Mouse (Mus musculus) forebrain, embryonic 15.5 days (tissue): ENCODE measurements around the gene Ifrd2. TPM values are rescaled to one million over a fixed set of nuclear protein-coding genes. Genes with fewer than 3 reads are reported as not detected.

ENCODE experiments used
- ATAC-seq: fragments of 200-750 bp; cut with Nextera tagmentation; replicated peaks from 2 replicates; pipeline ENCODE4 v1.8.0; 2017; ENCODE audit warnings: mild to moderate bottlenecking, moderate TSS enrichment, moderate library complexity
- H3K27ac ChIP-seq: fragments of 300-500 bp; sonication (generic); replicated peaks from 2 replicates; pipeline ENCODE4 v1.5.1; 2015; ENCODE audit warnings: mild to moderate bottlenecking, inconsistent platforms
- H3K27me3 ChIP-seq: fragments of 300-500 bp; sonication (generic); 2 replicates; pipeline ENCODE4 v1.6.1; 2015; ENCODE audit warnings: inconsistent platforms
- H3K36me3 ChIP-seq: fragments of 300-500 bp; sonication (generic); 2 replicates; pipeline ENCODE4 v1.6.1; 2015; ENCODE audit warnings: mild to moderate bottlenecking, inconsistent platforms
- H3K4me1 ChIP-seq: fragments of 300-500 bp; sonication (generic); 2 replicates; pipeline ENCODE4 v1.6.1; 2015; ENCODE audit warnings: inconsistent platforms
- H3K4me2 ChIP-seq: fragments of 300-500 bp; sonication (generic); replicated peaks from 2 replicates; pipeline ENCODE4 v1.6.1; 2015; ENCODE audit warnings: mild to moderate bottlenecking, inconsistent platforms
- H3K4me3 ChIP-seq: fragments of 300-500 bp; sonication (generic); 2 replicates; pipeline ENCODE4 v1.5.1; 2015; ENCODE audit warnings: mild to moderate bottlenecking, inconsistent platforms
- H3K9ac ChIP-seq: fragments of 300-500 bp; sonication (generic); replicated peaks from 2 replicates; pipeline ENCODE4 v1.6.1; 2015; ENCODE audit warnings: mild to moderate bottlenecking, inconsistent platforms
- H3K9me3 ChIP-seq: fragments of 300-500 bp; sonication (generic); 2 replicates; pipeline ENCODE4 v1.6.1; 2016; ENCODE audit warnings: inconsistent platforms
- WGBS: fragments of 180-500 bp; shearing (Covaris S2); methylation state at CpG from one replicate; pipeline ENCODE4 v1.1.7; 2015; ENCODE audit warnings: mixed read lengths; 5-methylcytosine and 5-hydroxymethylcytosine counted together
- polyA plus RNA-seq: library from polyadenylated mRNA; unstranded; fragments of >200 nt; fragmentation: Nextera tagmentation; extraction: Ambion mirVana; gene quantifications from 2 replicates; pipeline ENCODE4 v1.2.1, GENCODE M21; 2015

Ifrd2 gene
- 15.4 and 16.9 TPM in 2 replicates for polyA plus RNA-seq

- no peaks in the 10 kb centered on the region for H3K9me3 ChIP-seq
- H3K9ac ChIP-seq = peak within 1 kb of the TSS; percentile 72
- WGBS = 14% methylated on average over 46 of the region's 46 CpGs
- H3K4me3 ChIP-seq = peak within 1 kb of the TSS; percentile 87
- H3K27me3 ChIP-seq = no peaks in the 10 kb centered on the region
- peaks cover 15% of the 10 kb centered on the region for H3K4me1 ChIP-seq
- H3K36me3 ChIP-seq = peaks cover 15% of the 10 kb centered on the region; the same call in 1 of the 2 replicates
- H3K27ac ChIP-seq = peak within 1 kb of the TSS; percentile 31; the same call in 1 of the 2 replicates
- peak within 1 kb of the TSS; percentile 90 for H3K4me2 ChIP-seq
- peak; percentile 98 for ATAC-seq
Observed at GRCm38 (mm10) chr9:107586974-107587832, at the start of gene Ifrd2. TSS of gene Ifrd2 (plus strand) at chr9:107587642.

DNA sequence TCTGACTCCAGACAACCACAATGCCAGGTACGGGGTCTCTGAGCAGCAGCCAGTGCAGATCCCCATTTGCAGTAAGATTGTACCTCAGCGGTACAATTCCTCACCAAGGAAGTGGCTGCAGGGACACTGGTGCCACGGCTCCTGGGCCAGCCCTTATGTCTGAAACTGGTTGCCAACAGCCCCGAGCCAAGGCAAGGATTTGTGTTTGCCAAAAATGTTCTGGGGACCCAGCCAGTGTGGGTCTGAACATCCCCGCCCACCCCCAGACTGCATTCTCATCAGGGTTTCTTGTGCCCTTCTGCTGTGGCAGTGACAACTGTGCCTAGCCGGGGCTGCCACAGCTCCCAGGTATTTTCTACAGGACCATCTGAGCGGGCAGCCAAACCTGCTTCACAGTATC is 49.2 kb upstream of the Ifrd2 start:
- Histone ChIP-seq H3K36me3 (peaks cover 29% of the 10 kb centered on the region), H3K27ac (no peak overlapping the region), H3K9ac (no peak overlapping the region), H3K4me2 (no peak overlapping the region), H3K9me3 (no peaks in the 10 kb centered on the region), H3K4me3 (no peak overlapping the region), H3K4me1 (peaks cover 53% of the 10 kb centered on the region), H3K27me3 (no peaks in the 10 kb centered on the region)
- WGBS = 79% methylated on average over 7 of the region's 7 CpGs
- ATAC-seq = no peak

DNA sequence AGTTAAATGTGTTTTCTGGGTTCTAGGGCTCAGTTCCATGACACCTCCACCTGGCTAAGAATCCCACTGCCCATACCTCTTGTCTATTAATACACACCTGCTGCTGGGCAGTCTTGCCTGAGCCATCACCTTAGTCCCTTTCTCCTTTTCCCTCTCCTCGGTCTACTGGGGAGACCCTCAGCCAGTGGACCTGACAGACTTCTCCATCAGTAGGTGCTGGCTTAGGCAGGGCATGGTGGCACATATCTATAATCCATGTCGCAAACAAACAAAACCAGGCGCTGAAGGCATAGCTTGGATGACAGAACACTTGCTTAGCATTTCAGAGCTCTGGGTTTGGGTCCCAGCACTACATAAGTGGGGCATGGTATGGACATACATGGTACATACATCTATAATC is 48.7 kb upstream of the Ifrd2 start:
- H3K4me3 ChIP-seq = no peak overlapping the region
- H3K27me3 ChIP-seq = no peaks in the 10 kb centered on the region
- no peak overlapping the region for H3K4me2 ChIP-seq
- 94% methylated on average over 3 of the region's 3 CpGs for WGBS
- H3K9ac ChIP-seq = no peak overlapping the region
- H3K9me3 ChIP-seq = no peaks in the 10 kb centered on the region
- H3K36me3 ChIP-seq = peaks cover 32% of the 10 kb centered on the region
- peaks cover 53% of the 10 kb centered on the region for H3K4me1 ChIP-seq
- no peak overlapping the region for H3K27ac ChIP-seq
- no peak for ATAC-seq

DNA sequence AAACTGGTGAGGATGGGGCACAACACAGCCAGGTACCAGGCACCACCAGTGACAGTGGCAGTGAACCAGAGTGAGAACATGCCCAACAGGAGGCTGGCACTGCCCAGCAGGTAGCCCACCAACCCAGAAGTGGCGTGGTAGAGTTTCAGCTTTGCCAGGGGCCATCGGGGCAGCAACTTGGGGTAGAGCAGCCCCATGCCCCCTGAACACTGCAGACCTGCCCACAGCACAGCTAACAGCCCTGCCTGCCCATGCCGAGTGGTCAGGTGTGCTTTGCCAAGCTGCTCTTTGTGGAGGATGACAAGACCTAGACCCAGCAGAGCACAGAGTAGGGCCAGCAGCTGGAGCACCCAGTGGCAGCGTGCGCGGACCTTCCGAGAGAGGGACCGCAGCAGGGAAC is 47.5 kb upstream of the Ifrd2 start:
- no peak overlapping the region for H3K4me3 ChIP-seq

DNA sequence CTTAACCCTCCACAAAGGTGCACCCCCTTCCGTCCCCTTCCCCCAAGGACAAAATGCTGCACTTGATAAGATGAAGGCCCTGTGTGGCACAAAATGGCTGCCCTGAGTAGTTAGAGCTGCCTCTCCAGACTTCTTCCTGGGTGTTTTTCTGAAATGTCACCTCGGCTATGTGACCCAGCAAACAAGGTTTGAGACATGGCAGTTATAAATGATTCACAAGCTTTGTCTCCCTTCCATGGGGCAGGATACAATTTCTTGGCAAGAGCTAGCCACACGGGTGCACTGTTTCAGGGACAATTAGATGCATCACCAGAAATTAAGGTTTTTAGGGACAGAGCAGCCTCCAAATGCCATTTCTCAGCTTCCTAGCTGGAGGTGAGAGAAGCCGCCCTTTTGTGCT is 47.0 kb upstream of the Ifrd2 start:
- Histone ChIP-seq H3K9ac (no peak overlapping the region; the same call in 1 of the 2 replicates), H3K27me3 (no peaks in the 10 kb centered on the region), H3K9me3 (no peaks in the 10 kb centered on the region), H3K4me1 (peaks cover 48% of the 10 kb centered on the region), H3K27ac (no peak overlapping the region), H3K4me2 (peak overlapping the region; percentile 77; the same call in 1 of the 2 replicates), H3K4me3 (0 out of 2 replicates have a peak overlapping the region, but pooled peaks have one; percentile 89), H3K36me3 (peaks cover 46% of the 10 kb centered on the region)
- WGBS = 79% methylated on average over 4 of the region's 4 CpGs
- ATAC-seq = no peak

More for the DNA sequence above, 47.5 kb upstream of the Ifrd2 start:
- ATAC-seq = no peak
- Histone ChIP-seq H3K27me3 (no peaks in the 10 kb centered on the region), H3K9me3 (no peaks in the 10 kb centered on the region), H3K36me3 (peaks cover 44% of the 10 kb centered on the region), H3K4me2 (no peak overlapping the region), H3K27ac (no peak overlapping the region), H3K4me1 (peaks cover 50% of the 10 kb centered on the region), H3K9ac (no peak overlapping the region)
- 93% methylated on average over 8 of the region's 8 CpGs for WGBS

DNA sequence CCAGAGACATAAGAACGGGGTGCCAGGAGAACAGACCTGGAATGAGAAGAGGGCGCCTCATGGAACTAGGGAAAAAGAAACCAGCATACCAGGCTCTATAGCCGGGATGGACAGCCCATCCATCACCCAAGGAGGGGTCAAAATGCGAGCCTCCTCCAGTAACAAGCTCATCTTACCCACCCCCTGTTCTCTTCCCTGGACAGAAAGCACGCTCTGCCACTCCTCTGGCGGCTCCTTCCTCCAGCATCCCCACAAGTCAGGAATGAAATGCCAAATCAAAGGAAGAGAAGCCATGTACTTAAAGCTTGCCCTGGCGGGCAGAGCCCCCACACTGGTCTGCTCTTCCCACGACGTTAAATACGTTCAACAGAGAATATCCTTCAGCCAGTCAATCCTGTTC is 46.4 kb upstream of the Ifrd2 start:
- H3K9me3 ChIP-seq = no peaks in the 10 kb centered on the region
- peaks cover 46% of the 10 kb centered on the region for H3K36me3 ChIP-seq
- 35% methylated on average over 10 of the region's 10 CpGs for WGBS
- H3K27me3 ChIP-seq = no peaks in the 10 kb centered on the region
- peak overlapping the region; percentile 65 for H3K9ac ChIP-seq
- H3K4me1 ChIP-seq = peaks cover 46% of the 10 kb centered on the region
- peak overlapping the region; percentile 77 for H3K4me2 ChIP-seq
- peak overlapping the region; percentile 89 for H3K4me3 ChIP-seq
- H3K27ac ChIP-seq = no peak overlapping the region; the same call in 1 of the 2 replicates
- no peak for ATAC-seq

DNA sequence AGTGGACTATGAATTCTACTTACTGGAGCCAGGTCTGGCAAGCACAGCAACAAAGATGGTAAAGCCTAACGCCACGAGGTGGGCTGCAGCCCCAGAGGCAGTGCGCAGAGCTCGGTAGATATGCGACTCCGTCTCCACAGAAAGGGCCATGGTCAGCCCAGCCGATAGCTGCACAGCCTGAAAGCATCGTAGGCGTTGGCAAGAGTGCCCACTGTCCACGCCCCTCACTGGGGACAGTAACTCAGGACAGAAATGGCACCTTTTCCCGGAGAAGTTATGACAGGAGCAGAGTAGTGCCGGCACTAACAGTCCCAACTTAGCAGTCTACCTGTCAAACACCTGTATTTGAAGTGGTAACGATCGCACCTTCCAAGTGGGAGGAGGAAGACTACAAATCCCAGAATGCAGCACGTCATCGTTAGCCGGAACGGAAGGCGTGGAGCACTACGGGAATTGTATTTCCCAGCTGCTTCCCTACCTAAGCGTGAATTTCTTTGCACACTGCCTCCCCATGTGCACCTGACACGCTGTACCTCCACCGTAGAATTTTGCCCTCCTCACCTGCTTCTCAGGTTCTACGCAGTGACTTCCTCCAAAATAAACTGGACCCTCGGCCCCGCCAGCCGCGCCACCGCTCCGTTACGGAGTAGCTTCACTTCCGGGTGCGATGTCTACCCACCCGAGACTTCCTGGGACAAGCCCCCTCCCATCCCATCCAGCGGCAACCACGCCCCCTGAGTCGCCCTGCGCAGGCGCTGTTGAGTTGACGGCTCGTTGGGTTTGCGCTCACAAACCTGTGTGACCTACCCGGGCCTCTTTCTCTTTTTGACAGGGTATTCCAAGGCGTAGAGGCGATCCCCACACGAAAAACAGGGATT is 45.7 kb upstream of the Ifrd2 start, which contains the start of the genes Cyb561d2 and Nprl2:
Cyb561d2 (minus strand) TSS at position 720 of the 878 bp plus-strand sequence.
Nprl2 (plus strand) TSS at position 753 of the 878 bp plus-strand sequence.
- WGBS = under 1% methylated on average over 46 of the region's 46 CpGs
- peak; percentile 89 for ATAC-seq
- peak within 1 kb of the TSS; percentile 66 for H3K27ac ChIP-seq
- peaks cover 46% of the 10 kb centered on the region for H3K36me3 ChIP-seq
- H3K9ac ChIP-seq = peak within 1 kb of the TSS; percentile 65
- H3K4me2 ChIP-seq = peak within 1 kb of the TSS; percentile 77
- no peaks in the 10 kb centered on the region for H3K27me3 ChIP-seq
- peak within 1 kb of the TSS; percentile 89 for H3K4me3 ChIP-seq
- H3K9me3 ChIP-seq = no peaks in the 10 kb centered on the region
- H3K4me1 ChIP-seq = peaks cover 46% of the 10 kb centered on the region

GRCm38 (mm10) chr9:107542352-107542686 is 45.1 kb upstream of the Ifrd2 start:
- Histone ChIP-seq H3K4me1 (peaks cover 46% of the 10 kb centered on the region), H3K9ac (peak overlapping the region; percentile 65), H3K36me3 (peaks cover 46% of the 10 kb centered on the region), H3K4me3 (peak overlapping the region; percentile 89), H3K4me2 (peak overlapping the region; percentile 77), H3K27ac (peak overlapping the region; percentile 66), H3K9me3 (no peaks in the 10 kb centered on the region), H3K27me3 (no peaks in the 10 kb centered on the region)
- peak; percentile 11; the same call in 1 of the 2 replicates for ATAC-seq
- WGBS = under 1% methylated on average over 11 of the region's 11 CpGs

- Histone ChIP-seq H3K36me3 (peaks cover 44% of the 10 kb centered on the region), H3K9ac (peak overlapping the region; percentile 65; the same call in 1 of the 2 replicates), H3K27ac (no peak overlapping the region), H3K9me3 (no peaks in the 10 kb centered on the region), H3K27me3 (no peaks in the 10 kb centered on the region), H3K4me1 (peaks cover 46% of the 10 kb centered on the region), H3K4me3 (peak overlapping the region; percentile 89), H3K4me2 (peak overlapping the region; percentile 77)
- 46% methylated on average over 8 of the region's 8 CpGs for WGBS
- ATAC-seq = no peak
Observed at GRCm38 (mm10) chr9:107542721-107543120, 44.7 kb upstream of the Ifrd2 start.

DNA sequence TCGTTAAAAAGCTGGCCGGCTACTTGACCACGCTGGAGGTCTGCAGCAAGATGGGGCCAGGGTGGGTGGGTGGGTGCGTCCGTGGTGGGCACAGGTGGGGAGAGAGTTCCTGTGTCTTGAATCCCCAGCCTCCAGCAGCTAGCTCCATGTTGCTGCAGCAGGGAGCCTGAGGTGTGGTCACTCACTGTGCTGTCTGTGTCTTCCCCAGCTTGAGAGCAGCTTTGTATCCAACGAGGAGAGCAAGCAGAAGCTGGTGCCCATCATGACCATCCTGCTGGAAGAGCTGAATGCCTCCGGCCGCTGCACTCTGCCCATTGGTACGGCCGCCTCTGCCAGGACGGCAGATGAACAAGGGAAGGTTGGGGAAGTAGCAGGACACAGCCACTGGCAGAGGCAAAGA is 44.1 kb upstream of the Ifrd2 start:
- 88% methylated on average over 11 of the region's 11 CpGs for WGBS
- Histone ChIP-seq H3K27ac (no peak overlapping the region), H3K4me2 (no peak overlapping the region), H3K27me3 (no peaks in the 10 kb centered on the region), H3K4me3 (no peak overlapping the region), H3K9ac (no peak overlapping the region), H3K36me3 (peaks cover 38% of the 10 kb centered on the region), H3K4me1 (peaks cover 42% of the 10 kb centered on the region), H3K9me3 (no peaks in the 10 kb centered on the region)
- no peak for ATAC-seq

DNA sequence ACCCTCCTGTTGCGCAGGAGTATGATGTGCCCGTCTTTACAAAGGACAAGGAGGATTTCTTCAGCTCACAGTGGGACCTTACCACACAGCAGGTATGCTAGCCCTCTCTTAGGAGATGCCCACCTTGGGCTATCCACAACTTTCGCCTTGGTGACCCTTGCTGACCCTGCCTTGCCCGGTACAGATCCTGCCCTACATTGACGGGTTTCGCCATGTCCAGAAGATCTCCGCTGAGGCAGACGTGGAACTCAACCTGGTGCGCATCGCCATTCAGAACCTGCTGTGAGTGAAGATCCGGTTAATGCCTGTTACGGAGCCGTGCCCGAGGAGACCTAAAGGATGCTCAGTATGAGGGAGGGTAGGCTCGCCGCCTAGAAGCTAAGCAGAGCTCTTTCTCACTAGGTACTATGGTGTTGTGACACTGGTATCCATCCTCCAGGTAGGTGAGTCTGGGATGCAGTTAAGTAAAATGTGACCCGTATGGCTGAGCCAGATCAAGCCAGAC is 43.2 kb upstream of the Ifrd2 start:
- WGBS = 92% methylated on average over 17 of the region's 17 CpGs
- Histone ChIP-seq H3K27ac (no peak overlapping the region), H3K36me3 (peaks cover 28% of the 10 kb centered on the region), H3K4me2 (no peak overlapping the region), H3K27me3 (no peaks in the 10 kb centered on the region), H3K4me3 (no peak overlapping the region), H3K9me3 (no peaks in the 10 kb centered on the region), H3K9ac (no peak overlapping the region), H3K4me1 (peaks cover 42% of the 10 kb centered on the region)
- ATAC-seq = no peak
